Mouse (Mus musculus): Measurements from ENCODE around the gene Prodh2.
"Not testable (repeated sequence)": the region's sequence is repeated elsewhere in the genome, so short reads cannot be mapped to it uniquely, and the experiment has no call there.

Prodh2 gene

DNA sequence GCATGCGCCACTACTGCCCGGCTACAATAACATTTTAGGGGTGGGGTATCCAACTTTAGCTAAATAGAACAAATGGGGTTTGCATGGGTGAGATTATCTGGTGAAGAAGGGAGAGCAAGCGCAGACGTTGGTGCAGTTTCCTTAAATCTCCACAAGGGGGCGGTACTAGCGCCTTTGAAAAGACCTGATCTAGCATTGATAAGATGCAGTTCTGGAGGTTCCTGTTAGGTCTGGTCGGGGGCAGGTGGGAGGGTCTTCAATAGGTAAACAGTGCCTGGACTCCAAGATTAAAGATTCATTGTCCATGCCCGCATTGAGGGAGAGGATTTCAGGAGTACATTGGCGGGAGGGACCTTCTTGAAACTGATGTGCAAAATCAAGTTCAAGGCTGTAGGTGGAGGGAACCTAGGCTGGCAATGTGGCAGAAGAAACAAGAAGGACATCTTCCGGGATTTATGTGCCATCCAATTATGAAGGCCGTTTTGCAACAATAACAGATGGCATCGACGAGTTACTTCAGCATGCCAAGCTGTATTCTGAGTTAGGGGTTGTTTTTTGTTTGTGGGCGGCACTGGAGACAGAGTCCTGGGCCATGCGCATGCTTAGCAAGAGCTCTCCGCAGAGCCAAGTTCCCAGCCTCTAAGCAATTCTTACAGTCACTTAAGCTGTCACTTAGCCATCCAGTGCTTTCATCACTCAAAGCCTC lies 3.0 kb upstream of the Prodh2 start:
- peak; percentile 19 for DNase-seq (ENCODE audit: low spot score)

DNA sequence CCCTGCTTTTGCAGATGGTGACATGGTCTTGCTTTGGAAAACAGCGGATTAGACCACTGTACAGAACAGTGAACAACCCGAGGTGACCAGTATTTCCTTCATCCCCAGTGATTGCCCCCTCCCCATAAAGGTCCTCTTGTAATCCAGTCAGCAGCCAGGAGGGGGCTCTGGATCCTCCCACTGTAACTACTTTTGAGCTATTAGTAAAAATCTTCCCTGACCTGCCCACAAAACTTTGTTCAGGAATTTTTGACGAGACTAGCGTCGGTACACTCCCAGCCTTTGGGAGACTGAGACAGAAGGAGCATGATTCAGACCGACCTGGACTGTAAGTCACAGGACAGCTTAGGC lies 2.5 kb upstream of the Prodh2 start:
- no peak for DNase-seq (ENCODE audit: low spot score)

DNA sequence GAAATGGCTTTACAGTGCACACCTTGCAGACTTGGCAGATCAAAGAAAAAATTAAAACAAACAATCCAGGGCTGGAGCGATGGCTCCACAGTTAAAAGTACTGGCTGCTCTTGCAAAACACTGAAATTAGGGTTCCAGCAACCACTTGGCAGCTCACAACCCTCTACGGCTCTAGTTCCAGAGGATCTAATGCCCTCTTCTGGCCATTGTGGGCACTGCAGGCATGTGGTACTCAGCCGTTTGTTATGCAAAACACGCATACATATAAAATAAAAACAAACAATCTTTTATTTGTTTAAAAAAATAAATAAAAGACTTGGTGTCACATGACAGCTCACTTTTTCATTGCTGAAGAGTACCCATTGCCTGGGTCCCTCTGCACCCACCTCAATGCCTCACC lies 657 bp upstream of the Prodh2 start:
- peak; percentile 71 for DNase-seq (ENCODE audit: low spot score)

DNA sequence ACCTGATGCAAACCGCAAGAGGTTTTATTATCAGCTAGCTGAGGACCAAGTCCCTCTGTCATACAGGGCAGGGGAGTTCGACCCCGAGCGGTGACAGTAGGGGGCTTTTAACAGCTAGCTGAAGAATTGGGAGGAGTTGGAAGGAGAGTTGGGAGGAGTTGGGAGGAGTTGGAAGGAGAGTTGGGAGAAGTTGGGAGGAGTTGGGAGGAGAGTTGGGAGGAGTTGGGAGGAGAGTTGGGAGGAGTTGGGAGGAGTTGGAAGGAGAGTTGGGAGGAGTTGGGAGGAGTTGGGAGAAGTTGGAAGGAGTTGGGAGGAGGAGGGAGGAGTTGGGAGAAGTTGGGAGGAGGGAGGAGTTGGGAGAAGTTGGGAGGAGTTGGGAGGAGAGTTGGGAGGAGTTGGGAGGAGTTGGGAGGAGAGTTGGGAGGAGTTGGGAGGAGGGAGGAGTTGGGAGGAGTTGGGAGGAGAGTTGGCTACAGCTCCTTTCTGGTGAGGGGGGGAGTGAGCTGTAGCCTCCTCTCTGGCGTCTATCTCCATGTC lies 2.2 kb downstream of the Prodh2 start:
- DNase-seq (ENCODE audit: low spot score), result not testable (repeated sequence)

DNA sequence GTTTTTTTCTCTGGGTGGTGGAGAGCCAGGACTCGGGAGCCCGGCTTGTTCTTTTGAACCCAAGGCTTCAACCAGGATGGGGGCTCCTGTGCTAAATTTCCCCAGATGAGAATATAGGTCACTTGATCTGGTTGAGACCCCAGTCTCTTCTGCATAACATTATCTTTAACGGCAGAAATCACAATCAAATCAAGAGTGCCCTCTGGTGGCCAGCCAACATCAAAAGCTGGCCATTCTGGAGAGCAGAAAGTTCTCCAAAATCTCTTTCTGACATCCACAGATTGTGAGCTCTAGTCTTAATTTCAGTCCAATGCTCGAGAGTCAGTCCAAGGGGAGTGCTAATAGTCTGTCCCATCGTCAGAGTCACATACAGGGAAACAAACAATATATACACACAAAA lies 7.7 kb downstream of the Prodh2 start:
- DNase-seq (ENCODE audit: low spot score), result not testable (repeated sequence)

DNA sequence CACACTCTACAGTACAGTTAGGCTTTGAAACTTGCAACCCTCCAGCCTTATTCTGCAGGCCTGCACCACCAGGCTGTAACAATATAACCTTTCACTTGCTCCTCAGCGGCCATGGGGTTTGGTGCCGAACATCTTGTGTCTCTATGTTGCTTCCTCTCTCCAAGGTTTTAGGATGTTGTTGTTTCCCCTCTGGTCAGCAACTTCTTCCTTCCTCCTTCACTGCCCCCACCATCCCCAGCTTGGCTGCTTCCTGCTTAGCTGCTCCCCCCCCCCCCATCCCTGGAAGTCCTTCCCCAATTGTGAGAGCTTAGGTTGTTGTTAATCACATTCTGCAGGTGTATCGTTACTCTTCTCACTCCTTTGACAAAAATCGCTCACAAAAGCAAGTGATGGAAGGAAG lies 14.6 kb downstream of the Prodh2 start:
- DNase-seq (ENCODE audit: low spot score), result no peak

DNA sequence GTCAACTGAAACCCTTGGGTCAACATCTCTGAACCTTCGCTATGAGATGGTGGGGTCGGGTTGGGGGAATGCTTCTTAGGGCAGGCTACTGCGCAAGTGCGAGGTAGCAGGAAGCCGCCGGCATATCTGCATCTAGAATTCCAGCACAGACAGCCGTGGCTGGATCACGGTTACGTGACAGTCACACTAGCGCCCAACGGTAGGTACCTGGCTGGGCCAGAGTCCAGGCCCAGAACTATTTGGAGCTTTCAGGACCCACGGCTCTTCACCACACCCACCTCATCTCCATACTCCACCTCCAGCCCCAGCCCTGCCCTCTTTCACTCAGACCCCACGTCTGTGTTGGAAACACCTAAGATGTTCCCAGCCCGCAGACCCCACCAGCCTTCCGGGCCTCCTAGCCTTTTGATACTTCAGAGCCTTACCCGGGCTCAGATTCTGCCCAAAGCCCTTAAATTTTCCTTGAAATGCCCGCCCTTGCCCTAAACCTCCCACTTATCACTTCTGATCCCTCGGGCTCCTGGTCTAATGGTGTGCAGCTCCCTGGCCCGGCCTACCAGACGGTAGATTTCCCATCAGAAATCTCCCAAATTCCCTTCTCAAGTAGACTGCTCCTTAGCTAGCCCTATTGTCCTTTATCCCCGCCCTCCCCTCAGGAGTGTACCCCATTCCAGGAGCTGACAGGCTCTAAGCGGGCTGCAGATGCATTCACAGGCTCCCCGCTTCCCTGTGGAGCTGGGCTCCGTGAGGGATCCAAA lies 21.8 kb downstream of the Prodh2 start:
- DNase-seq (ENCODE audit: low spot score), result no peak

DNA sequence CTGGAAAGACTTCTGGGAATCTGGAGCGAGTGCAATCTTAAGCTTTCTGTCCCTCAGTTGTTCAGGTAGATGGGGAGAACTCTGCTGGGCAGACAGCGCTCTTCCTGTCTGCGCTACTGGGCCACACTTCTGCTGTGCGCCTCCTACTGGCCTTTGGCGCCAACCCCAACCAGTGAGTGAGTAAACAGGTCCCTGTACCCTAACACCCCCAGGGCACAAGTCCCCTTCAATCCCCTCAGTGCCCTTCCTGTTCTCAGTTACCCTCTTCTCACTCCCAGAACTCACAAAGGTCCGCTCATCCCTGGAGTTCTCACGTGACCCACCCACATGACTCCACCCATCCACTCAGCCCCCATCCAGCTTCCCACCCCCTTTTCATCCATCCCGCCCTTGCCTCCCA lies 24.9 kb downstream of the Prodh2 start:
- no peak for DNase-seq (ENCODE audit: low spot score)

DNA sequence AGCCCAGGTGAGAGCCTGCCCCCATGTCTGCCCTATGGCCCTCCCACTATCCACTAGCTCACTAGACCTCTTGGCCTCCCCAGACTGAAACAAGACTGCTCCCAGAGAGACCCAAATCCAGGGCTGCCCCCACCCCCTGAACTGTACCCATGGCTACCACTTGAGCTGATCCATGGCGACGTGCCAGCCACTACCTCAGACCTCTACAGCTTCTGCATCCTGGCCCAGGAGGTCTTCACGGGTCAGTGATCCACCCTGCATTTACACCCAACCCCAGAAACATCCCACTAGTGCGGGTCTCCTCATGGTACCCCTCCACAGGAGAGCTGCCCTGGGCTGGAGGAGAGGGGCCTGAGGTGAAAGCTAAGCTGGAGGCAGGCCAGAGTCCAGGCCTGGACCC lies 27.0 kb downstream of the Prodh2 start:
- DNase-seq (ENCODE audit: low spot score), result no peak

DNA sequence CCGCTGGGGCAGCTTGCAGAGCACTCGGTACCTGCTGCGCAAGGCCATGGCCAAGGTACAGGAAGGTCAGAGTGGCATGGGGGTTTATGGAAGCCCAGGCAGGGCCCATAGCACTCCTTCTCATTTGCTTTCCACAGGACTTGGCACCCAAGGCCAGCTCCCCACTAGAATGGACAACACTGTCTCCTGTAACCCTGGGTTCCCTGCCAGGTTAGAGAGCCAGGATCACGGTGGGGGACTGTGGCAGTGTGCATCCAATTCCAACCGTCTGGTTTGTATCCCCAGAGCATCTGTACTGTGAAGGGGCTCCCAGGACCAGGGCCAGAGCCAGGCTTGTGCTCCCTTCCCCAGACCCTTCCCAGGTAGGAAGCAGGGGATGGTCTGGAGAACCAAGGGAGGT lies 27.4 kb downstream of the Prodh2 start:
- DNase-seq (ENCODE audit: low spot score), result no peak

DNA sequence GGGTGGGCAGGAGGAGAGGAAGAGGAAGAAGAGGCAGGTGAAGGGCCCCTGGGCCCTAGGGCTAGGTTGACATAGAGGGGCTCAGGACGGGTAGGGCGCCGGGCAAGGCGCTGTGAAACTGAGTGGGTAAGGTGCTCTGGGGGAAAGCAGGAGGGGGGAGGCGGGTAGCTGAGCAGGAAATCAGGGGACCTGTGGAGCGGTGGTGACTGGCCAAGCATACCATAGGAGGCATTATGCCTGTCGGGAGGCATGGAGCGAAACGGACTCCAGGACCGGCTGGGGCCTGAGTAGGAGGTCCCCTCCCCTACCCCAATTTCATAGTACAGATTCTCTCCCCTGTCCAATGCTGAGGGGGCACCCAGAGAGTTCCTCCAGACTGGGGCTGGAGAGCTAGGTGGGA lies 29.4 kb downstream of the Prodh2 start:
- no peak for DNase-seq (ENCODE audit: low spot score)

DNA sequence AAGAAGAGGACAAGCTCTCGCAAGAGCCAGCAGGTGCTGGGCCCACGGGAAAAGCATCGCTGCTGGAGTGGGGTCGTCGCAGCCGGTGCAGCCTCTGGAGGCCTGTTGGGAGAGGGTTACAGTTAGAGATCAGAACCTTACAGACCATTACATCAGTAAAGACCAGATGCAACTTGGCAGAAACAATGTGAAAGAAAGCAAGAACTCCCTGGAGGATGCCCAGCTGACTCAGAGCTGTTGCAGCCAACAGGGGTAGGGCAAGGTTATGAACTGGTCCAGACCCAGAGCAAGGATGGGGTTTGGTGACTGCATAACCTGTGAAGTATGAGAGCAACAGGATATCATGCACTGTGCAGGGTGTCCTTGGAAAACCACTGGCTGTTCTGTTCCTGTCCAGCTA lies 31.1 kb downstream of the Prodh2 start:
- no peak for DNase-seq (ENCODE audit: low spot score)

DNA sequence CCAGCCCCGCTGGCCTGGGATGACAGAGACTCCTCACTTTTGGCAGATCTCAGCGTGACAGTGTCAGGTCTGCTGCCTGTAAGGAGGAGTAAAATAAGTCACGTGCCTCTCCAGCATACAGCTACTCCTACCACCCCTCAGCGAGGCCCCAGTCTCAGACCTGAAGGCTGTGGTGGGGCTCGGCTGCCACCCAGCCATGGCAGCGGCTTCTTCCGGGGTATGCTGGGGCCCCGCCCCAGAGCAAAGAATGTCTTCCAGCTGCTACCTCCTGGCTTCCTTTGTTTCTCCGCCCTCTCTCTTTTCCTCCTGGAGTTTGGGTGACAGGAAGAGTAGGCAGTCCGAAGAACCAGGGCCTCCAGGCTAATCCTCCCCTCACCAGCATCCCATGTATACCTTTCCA lies 32.5 kb downstream of the Prodh2 start:
- DNase-seq (ENCODE audit: low spot score), result no peak

DNA sequence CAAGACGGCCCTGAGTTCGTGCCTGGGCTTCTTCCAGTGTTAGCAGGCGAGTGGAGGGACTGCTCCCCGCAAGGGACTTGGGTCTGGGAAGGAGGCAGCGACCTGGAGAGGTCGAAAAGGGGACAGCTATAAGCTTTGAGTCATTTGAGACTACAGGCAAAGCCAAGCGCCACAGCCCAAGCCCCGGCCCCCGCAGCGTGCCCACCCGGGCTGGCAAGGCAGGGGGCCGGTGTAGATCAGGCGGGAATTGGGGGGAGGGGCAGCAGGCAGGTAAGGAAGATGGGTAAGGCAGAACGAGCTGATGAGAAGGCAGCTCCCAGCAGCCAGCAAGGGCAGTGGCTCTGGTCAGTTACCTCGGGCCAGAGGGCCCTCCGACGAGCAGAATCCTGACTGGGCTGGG lies 33.0 kb downstream of the Prodh2 start:
- no peak for DNase-seq (ENCODE audit: low spot score)

DNA sequence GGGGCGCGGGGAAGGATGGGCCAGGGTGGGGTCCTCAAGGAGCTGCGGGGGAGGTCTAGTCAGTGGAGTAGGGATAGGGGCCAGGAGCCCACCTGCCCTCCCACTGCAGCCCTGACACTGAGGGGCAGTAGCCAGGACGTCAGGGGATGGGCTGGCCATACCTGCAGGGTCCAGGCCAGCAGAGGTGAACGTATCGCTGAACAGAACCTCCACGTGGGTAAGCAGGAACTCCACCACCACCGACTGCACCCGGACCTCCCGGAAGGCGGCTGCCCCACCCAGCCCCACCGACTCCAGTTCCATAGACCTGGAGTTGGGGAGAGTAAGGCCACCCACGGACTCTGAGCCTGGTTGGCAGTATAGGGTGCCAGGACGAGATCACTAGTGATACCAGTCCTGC lies 33.6 kb downstream of the Prodh2 start:
- DNase-seq (ENCODE audit: low spot score), result no peak

DNA sequence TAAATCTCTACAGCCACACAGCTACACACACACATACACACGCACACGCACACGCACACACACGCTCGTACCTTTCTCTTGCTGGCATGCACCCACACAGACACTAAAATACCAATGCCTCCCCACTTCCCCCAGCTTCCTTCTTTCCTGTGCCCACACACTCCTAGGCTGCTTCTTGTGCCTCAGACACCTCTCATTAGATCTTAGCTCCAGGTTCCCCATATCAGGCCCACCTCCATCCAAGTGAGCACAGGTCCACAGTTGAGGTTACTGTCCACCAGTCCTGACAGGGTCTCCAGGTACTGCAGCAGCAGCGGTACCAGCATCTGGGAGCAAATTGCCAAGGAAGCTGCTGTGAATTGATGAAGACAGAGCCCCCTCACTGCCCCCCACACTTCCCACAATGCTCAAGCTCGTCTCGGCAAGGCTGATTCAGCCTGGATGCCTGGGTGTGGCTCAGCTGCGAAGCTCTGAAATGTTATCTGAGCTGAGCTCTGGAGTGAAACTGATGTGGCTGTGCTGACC lies 37.9 kb downstream of the Prodh2 start:
- no peak for DNase-seq (ENCODE audit: low spot score)

DNA sequence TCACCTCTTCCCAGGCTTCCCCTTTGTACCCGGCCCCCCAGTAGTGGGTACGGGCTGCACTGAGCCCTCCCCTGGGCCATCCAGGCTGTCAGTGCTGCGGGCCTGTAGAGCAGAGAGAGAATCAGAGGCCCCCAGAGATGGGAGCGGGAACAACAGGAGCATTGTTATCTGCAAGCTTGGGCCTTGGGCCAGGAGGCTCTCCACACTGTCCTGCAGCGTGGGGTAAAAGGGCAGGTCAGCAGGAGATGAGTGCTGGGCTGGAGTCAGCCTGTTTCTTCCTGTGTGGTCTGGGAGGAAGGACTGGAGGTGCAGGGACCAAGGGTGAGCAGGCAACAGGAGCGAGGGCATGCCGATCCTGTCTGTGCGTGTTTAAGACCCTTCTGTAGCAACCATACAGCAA lies 39.5 kb downstream of the Prodh2 start:
- DNase-seq (ENCODE audit: low spot score), result peak; percentile 17

DNA sequence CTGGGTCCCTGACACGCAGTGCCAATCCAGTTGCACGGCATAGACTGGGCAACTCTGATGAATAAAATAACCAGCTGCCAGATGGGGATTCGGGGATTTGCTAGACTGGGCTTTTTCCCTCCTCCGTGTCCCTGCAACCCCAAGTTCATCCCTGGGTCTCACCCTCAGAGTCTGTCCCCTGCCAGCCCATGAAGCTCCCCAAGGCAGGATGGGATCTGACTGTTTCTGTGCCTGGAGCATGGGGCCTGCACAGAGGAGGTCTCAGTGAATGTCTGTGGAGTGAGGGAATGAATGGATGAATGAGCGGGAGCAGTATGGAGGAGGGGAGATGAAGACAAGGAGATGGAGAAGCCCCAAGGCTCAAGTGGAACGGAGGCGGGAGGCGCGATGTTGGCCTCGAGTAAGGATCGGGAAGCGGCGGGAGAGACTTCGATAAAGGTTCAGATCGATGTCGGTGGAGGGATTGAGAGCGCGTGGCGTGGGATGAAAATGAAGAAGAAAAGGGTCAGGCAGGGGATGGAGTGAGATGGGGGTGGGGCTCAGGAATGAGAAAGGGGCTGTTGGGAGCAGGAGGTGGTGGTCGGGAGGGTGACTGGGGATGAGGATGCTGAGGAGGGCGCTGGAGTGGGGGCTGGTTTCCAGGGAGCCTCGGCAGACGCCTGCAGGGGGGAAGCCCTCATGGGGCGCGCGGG lies 40.7 kb downstream of the Prodh2 start:
- no peak for DNase-seq (ENCODE audit: low spot score)

DNA sequence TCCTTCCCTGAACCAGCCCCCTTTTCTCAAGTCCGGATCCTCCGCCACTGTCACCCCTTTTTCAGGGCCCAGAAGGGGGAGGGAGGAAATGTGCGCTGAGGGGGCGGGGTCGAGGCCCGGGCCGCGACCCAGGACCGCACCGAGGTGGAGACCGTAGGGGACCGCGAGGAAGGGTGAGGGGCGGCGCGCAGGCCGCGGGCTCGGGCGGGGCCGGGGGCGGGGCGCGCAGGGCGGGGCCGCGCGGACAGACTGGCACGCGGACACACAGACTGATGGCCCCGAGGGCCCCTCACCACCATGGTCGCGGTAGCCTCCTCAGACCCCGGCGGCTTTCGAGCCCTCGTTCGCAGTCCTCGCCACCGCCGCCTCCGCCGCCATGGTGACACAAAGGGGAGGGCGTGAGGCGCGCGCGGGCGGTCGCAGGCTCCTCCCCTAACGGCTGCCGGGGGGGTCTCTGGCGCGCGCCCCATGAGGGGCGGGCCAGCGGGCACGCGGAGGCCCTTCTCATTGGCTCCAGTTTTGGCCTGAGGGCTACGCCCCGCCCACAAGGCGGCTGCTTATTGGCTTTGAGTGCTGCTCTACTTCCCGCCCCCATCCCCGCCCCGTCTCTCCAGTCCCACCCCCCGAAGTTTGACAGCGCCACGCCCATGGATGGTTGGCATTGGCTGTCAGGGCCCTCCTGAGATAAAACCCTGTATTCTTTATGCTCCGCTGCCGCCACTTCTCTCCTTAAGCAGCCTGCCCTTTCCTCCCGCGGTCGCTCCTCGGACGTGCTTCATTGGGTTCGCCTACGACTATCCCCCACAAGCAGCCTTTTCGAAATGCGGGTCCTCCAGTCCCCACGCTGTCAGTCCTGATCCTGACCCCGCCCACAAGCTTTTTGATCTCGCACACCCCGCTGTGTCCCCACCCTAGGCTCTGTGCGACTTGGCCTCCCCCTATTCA lies 41.5 kb downstream of the Prodh2 start, which contains the start of gene Arhgap33:
TSS of gene Arhgap33 (minus strand) at position 428 of the 945 bp plus-strand sequence.
- DNase-seq (ENCODE audit: low spot score), result peak; percentile 93

DNA sequence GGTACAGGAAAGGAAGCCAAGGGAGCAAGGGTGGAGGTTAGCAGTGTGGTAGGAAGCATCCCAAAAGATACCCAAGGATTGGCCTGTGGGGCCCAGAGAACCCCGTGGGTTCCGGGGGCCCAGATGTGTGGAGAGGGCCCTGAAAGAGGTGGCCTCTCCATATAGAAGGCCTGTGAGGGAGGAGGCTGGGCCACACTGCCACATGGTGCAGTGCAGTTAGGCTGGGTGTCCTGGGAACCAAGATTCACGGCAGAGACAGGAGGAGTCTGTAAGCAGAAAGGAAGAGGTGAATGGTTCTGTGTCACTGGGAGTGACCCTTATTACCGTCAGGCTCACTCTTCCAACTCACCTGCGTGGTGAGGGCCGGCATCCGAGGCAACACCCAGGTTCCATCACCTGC lies 47.1 kb downstream of the Prodh2 start:
- DNase-seq (ENCODE audit: low spot score), result no peak

DNA sequence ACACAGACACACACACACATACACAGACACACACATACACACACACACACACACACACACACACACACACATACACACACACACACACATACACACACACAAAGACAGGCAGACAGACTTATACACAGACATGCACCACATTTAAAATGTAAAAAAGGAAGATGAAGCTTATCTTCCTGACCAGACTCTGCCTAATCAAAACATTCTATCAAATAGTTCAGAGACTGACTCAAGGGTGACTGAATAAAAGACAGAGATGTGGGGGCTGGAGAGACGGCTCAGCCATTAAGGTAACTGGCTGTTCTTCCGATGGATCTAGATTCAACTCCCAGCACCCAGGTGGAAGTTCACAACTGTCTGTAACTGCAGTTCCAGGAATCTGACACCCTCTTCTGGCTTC lies 50.9 kb downstream of the Prodh2 start:
- DNase-seq (ENCODE audit: low spot score), result no peak

DNA sequence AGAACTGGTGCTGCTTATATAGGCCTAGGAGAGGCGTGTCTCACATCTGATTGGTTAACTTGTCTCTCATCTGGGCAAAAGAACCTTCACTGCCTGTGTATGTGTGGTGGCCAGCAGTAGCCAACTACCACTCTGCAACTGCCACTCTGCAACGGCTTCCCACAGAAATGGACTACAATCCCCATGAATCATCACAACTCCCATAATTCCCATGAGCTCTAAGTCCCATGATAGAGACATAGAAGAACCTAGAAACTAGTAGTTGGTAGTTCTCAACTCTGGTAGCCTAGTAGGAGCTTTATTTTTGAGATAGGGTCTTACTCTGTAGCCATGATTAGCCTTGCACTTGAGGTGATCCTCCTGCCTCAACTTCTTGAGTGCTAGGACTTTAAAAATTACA lies 56.5 kb downstream of the Prodh2 start:
- no peak for DNase-seq (ENCODE audit: low spot score)
